Mouse (Mus musculus): ENCODE data around the gene Dcps. TPM values are rescaled to one million over a fixed set of nuclear protein-coding genes. Genes with fewer than 3 reads are reported as not detected.

Gene Dcps
- 27.0 and 36.0 TPM in 2 replicates for polyA plus RNA-seq (2012; rRNA removed)

DNA sequence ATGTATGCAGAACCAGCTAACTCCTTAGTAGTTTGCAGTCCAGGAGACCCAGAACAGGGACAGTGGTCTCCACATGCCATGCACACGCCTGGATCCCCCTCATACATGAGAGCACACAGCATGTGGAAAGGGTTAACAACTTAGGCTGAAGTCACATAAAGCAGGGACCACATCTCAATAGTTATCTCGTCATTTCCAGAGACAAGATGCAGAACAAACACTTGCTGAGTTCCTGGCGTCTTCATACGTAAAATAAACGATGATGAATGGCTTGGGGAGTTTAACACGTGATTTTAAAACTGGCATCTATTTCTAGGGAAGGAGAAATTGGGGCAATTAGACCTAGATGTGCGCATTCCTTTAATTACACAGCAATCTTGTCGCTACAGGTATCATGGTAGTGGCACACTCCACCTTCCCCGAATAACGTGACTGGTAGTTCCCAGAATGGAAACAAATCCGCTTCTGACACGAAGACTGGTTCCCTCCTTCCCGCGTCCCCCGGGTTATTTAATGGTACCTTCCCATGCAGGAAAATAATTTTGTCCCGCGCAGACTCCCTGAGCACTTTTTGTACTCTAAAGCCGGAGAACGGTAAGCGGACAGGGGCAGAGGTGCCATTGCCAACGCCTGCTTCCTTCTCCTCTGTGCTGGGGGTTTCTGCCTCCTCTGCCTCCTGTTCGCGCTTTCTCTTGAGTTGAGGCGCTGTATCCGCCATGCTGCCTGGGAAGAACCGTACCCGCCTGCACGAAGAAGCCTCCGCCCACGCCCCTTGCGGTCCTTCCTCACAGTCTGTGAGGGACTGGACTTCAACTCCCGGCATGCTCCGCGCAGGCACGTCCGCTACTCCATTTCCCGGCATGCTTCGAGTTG, at the start of gene Dcps:
TSS of gene Dcps (minus strand) at position 811 of the 873 bp plus-strand sequence.
- H3K4me1 ChIP-seq (ENCODE audit: control insufficient read depth, insufficient read depth, insufficient read length), result peaks cover 3% of the 10 kb centered on the region; the same call in 1 of the 2 replicates
- TF ChIP-seq CTCF (IDR thresholded peaks at IDR 0.05; ENCODE audit: extremely low read depth, insufficient read depth, insufficient read length, insufficient replicate concordance) (no peak), POLR2A (IDR thresholded peaks at IDR 0.05; ENCODE audit: low read depth, low read length) (peak; percentile 81)
- H3K4me3 ChIP-seq (ENCODE audit: extremely low read depth, insufficient read depth, insufficient read length), result peak within 1 kb of the TSS; percentile 94
- H3K27ac ChIP-seq (ENCODE audit: insufficient read depth, low read length), result peak within 1 kb of the TSS; percentile 84
- H3K36me3 ChIP-seq (ENCODE audit: control insufficient read depth, insufficient read depth, low read length), result no peaks in the 10 kb centered on the region
- H3K27me3 ChIP-seq (ENCODE audit: control insufficient read depth, insufficient read depth, low read length), result no peaks in the 10 kb centered on the region
- DNase-seq (ENCODE audit: low read depth in 1 of 2, low spot score in 2 of 2), result peak; percentile 85 to 98
- WGBS, result 1% methylated on average over 38 of the region's 38 CpGs

DNA sequence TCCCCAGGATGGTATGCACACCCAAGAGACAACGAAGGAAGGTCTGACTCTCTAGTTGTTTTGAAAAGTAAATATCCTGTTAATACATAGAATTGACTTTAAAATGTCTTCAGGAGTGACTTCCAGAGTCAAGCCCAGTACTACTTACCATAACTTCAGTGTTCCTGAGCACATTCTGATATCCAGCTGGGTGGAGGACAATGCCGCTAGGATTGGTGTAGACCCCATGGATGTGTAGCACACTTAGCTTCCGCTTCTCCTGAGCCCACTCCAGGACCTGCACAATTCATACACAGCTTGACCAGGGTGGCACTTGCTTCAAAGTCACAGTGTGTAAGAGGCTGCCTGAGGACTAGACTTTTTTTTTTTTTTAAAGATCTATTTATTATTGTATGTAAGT, 47.6 kb upstream of the Dcps start:
- Histone ChIP-seq H3K4me3 (ENCODE audit: extremely low read depth, insufficient read depth, insufficient read length) (no peak overlapping the region), H3K36me3 (ENCODE audit: control insufficient read depth, insufficient read depth, low read length) (peaks cover 10% of the 10 kb centered on the region), H3K4me1 (ENCODE audit: control insufficient read depth, insufficient read depth, insufficient read length) (no peaks in the 10 kb centered on the region), H3K27me3 (ENCODE audit: control insufficient read depth, insufficient read depth, low read length) (no peaks in the 10 kb centered on the region), H3K27ac (ENCODE audit: insufficient read depth, low read length) (no peak overlapping the region)
- WGBS, result 97% methylated on average over 3 of the region's 3 CpGs
- no peak for DNase-seq (ENCODE audit: low read depth in 1 of 2, low spot score in 2 of 2)
- TF ChIP-seq CTCF (IDR thresholded peaks at IDR 0.05; ENCODE audit: extremely low read depth, insufficient read depth, insufficient read length, insufficient replicate concordance) (no peak), POLR2A (IDR thresholded peaks at IDR 0.05; ENCODE audit: low read depth, low read length) (no peak)

DNA sequence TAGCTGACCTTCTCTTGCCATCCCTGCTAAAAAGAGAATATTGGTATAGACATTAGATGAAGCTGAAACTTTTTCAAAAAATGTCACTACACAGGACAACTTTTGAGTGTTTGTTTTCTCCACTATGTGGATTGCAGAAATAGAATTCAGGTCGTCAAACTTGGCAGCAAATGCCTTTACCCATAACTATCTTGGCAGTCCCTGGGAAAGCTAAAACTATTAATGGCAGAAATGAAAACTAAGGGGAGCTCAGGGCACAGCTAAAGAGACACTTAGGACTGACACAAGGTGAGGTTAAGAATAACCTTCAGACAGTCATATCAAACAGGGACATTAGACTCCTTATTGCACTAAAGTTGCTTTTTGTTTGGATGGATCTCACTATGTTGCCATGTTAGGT, 42.1 kb upstream of the Dcps start:
- TF ChIP-seq CTCF (IDR thresholded peaks at IDR 0.05; ENCODE audit: extremely low read depth, insufficient read depth, insufficient read length, insufficient replicate concordance), result no peak
- no peak for TF ChIP-seq POLR2A (IDR thresholded peaks at IDR 0.05; ENCODE audit: low read depth, low read length)
- WGBS, result 76% methylated on average over 1 of the region's 1 CpGs

DNA sequence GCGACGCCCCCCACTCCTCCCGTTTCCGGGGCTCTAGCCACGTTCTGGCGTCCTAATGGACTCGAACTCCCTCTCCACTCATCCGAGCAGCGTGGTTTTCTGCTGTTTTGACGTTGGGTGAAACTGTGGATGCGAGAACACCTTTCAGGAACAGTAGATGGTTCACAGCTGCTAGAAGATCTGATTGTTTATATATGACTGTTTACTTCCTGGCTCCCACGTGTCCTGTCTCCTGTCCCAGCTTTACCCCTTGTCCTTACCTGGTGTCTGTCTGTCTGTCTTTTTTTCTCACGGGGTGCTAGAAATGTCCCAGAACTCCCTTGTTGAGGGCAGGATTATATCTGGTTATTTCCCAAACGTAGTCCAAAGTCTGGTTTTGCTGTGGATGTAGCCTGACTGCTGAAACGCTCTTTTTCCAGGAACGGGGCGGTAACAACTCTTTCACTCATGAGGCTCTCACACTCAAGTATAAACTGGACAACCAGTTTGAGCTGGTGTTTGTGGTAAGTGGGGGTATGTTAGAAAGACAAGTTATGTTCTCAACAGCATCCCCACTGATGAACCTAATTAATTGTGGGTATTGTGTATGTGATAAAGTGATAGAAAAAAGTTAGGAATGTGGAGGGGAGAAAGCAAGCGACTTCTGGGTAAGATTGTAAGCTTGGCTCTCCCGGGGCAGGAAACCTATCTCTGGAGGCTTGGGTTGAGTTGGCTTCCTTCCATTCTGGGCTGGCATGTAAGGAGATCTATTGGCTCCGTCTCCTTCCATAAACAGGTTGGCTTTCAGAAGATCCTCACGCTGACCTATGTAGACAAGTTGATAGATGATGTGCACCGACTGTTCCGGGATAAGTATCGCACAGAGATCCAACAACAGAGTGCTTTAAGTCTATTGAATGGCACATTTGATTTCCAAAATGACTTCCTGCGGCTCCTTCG, 36.0 kb upstream of the Dcps start:
- TF ChIP-seq CTCF (IDR thresholded peaks at IDR 0.05; ENCODE audit: extremely low read depth, insufficient read depth, insufficient read length, insufficient replicate concordance), result no peak
- TF ChIP-seq POLR2A (IDR thresholded peaks at IDR 0.05; ENCODE audit: low read depth, low read length), result no peak
- WGBS, result 31% methylated on average over 26 of the region's 26 CpGs
- peak overlapping the region; percentile 92 for H3K4me3 ChIP-seq (ENCODE audit: extremely low read depth, insufficient read depth, insufficient read length)
- peaks cover 27% of the 10 kb centered on the region for H3K36me3 ChIP-seq (ENCODE audit: control insufficient read depth, insufficient read depth, low read length)
- H3K27ac ChIP-seq (ENCODE audit: insufficient read depth, low read length), result peak overlapping the region; percentile 86
- peaks cover 5% of the 10 kb centered on the region; the same call in 1 of the 2 replicates for H3K4me1 ChIP-seq (ENCODE audit: control insufficient read depth, insufficient read depth, insufficient read length)
- DNase-seq (ENCODE audit: low read depth in 1 of 2, low spot score in 2 of 2), result no peak
- no peaks in the 10 kb centered on the region for H3K27me3 ChIP-seq (ENCODE audit: control insufficient read depth, insufficient read depth, low read length)

More for the DNA sequence above, 42.1 kb upstream of the Dcps start:
- Histone ChIP-seq H3K36me3 (ENCODE audit: control insufficient read depth, insufficient read depth, low read length) (peaks cover 31% of the 10 kb centered on the region), H3K4me1 (ENCODE audit: control insufficient read depth, insufficient read depth, insufficient read length) (no peaks in the 10 kb centered on the region), H3K27me3 (ENCODE audit: control insufficient read depth, insufficient read depth, low read length) (no peaks in the 10 kb centered on the region), H3K27ac (ENCODE audit: insufficient read depth, low read length) (no peak overlapping the region), H3K4me3 (ENCODE audit: extremely low read depth, insufficient read depth, insufficient read length) (no peak overlapping the region)
- no peak for DNase-seq (ENCODE audit: low read depth in 1 of 2, low spot score in 2 of 2)

DNA sequence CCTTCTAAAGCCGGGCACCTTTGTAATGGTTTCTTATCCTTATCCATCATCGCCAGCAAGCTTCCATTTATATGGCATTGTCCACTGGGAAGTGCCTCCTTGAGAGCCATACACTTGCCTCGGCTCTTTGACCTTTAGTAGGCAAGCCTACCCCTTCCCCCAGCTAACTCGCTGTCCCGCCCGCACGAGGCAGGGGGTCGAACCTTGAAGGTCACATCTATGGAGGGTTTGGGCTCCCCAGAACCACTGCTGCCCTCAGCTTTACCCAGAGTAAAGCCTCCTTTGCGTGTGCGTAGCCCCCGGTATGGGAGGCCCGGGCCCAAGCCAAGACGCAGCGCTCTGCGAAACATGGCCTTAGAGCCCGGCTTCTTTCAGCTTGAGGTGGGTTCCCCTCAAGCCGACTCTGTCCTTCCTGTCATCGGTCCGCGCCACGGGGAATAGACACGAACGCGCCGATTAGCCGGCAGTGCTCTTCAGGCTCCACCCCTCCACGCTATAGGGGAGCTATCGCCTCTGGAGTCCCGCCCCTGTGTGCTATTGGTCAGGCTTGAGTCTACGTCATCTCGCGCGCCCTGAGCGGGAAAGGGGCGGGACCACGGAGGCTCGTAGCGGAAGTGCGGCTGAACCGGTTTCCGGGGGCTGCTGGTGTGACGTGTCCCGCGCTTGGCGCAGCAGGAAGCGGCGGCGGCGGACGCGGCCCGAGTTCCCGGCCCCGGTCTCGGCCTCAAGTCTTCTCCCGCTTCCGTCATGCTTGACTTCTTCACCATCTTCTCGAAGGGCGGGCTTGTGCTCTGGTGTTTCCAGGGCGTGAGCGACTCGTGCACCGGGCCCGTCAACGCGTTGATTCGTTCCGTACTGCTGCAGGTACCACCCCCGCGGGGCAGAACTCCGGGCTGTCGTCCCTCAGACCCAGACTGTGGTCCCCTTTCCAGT, 34.9 kb upstream of the Dcps start, which contains the start of gene Foxred1:
TSS of gene Foxred1 (minus strand) at position 514 of the 933 bp plus-strand sequence.
- no peak for TF ChIP-seq CTCF (IDR thresholded peaks at IDR 0.05; ENCODE audit: extremely low read depth, insufficient read depth, insufficient read length, insufficient replicate concordance)
- peak; percentile 97 for TF ChIP-seq POLR2A (IDR thresholded peaks at IDR 0.05; ENCODE audit: low read depth, low read length)
- DNase-seq (ENCODE audit: low read depth in 1 of 2, low spot score in 2 of 2), result peak; percentile 99
- Histone ChIP-seq H3K36me3 (ENCODE audit: control insufficient read depth, insufficient read depth, low read length) (peaks cover 26% of the 10 kb centered on the region), H3K4me1 (ENCODE audit: control insufficient read depth, insufficient read depth, insufficient read length) (peaks cover 5% of the 10 kb centered on the region; the same call in 1 of the 2 replicates), H3K4me3 (ENCODE audit: extremely low read depth, insufficient read depth, insufficient read length) (peak within 1 kb of the TSS; percentile 92), H3K27me3 (ENCODE audit: control insufficient read depth, insufficient read depth, low read length) (no peaks in the 10 kb centered on the region), H3K27ac (ENCODE audit: insufficient read depth, low read length) (peak within 1 kb of the TSS; percentile 86)
- under 1% methylated on average over 72 of the region's 72 CpGs for WGBS

DNA sequence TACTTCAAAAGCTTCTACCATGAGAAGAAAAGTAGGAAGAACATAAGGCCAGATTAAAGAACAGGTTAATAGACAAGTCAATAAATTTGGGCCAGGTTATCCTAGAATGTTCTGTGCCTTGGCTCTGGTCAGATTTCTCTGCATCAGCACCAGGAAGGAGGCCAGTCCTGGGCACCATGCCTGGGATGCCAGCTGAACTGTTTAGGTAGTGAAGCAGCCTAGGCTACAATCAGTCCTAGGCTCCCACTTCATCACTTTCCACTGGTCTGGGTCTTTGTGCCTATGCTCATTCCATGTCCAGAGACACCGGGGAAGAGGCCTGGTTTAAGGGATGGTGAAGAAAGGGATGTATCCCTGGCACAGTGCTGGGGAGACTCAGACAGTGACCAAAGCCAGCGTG, 28.6 kb upstream of the Dcps start:
- Histone ChIP-seq H3K36me3 (ENCODE audit: control insufficient read depth, insufficient read depth, low read length) (peaks cover 17% of the 10 kb centered on the region), H3K4me3 (ENCODE audit: extremely low read depth, insufficient read depth, insufficient read length) (no peak overlapping the region), H3K4me1 (ENCODE audit: control insufficient read depth, insufficient read depth, insufficient read length) (peaks cover 8% of the 10 kb centered on the region), H3K27ac (ENCODE audit: insufficient read depth, low read length) (no peak overlapping the region), H3K27me3 (ENCODE audit: control insufficient read depth, insufficient read depth, low read length) (no peaks in the 10 kb centered on the region)
- TF ChIP-seq CTCF (IDR thresholded peaks at IDR 0.05; ENCODE audit: extremely low read depth, insufficient read depth, insufficient read length, insufficient replicate concordance), result no peak
- no peak for TF ChIP-seq POLR2A (IDR thresholded peaks at IDR 0.05; ENCODE audit: low read depth, low read length)
- 99% methylated on average over 2 of the region's 2 CpGs for WGBS
- no peak for DNase-seq (ENCODE audit: low read depth in 1 of 2, low spot score in 2 of 2)

Data from spleen, adult 2 months (tissue).